Mouse (Mus musculus) embryonic fibroblast, embryonic 13.5 days (primary cell): ENCODE results near the gene Lpar2.

Experiments used
- CTCF ChIP-seq: IDR thresholded peaks from 2 replicates; pipeline ENCODE4 v1.5.1; 2011; ENCODE audit warnings: mild to moderate bottlenecking, control low read depth, low read length, moderate library complexity, borderline replicate concordance; ENCODE audit not compliant: insufficient read depth
- POLR2A ChIP-seq: IDR thresholded peaks from 2 replicates; pipeline ENCODE4 v1.6.1; 2011; ENCODE audit warnings: low read depth, mild to moderate bottlenecking, control low read depth, low read length, moderate library complexity

- TF ChIP-seq CTCF (no peak), POLR2A (no peak)
Measured at GRCm38 (mm10) chr8:69826371-69826770, 4.1 kb downstream of the Lpar2 start.
